Mouse (Mus musculus): Measurements from ENCODE around the gene Arhgef40. TPM values are rescaled to one million over a fixed set of nuclear protein-coding genes. Genes with fewer than 3 reads are reported as not detected.

Gene Arhgef40
- polyA plus RNA-seq (2015; fragmentation: Nextera tagmentation; extraction: Ambion mirVana): 12.5 and 14.6 TPM in 2 replicates

- no peaks in the 10 kb centered on the region for H3K36me3 ChIP-seq (ENCODE audit: control insufficient read depth, insufficient read depth)
- under 1% methylated on average over 61 of the region's 74 CpGs for whole genome bisulfite sequencing (ENCODE audit: insufficient replicate concordance)
- H3K4me1 ChIP-seq (ENCODE audit: control insufficient read depth, low read depth, low read length): peaks cover 36% of the 10 kb centered on the region
- no peaks in the 10 kb centered on the region for H3K9me3 ChIP-seq (replicated peaks; ENCODE audit: control insufficient read depth, low read length)
- peak within 1 kb of the TSS; percentile 71 for H3K4me3 ChIP-seq (ENCODE audit: low read depth, low read length)
- peak within 1 kb of the TSS; percentile 75 for H3K27ac ChIP-seq (ENCODE audit: low read length)
- H3K9ac ChIP-seq (ENCODE audit: low read depth, low read length): peak within 1 kb of the TSS; percentile 74
- H3K27me3 ChIP-seq (ENCODE audit: control insufficient read depth, insufficient read depth, low read depth, low read length): no peaks in the 10 kb centered on the region
- H3K4me2 ChIP-seq (ENCODE audit: low read depth, low read length): peak within 1 kb of the TSS; percentile 98
- peak; percentile 58 for ATAC-seq (ENCODE audit: low read depth)
These were observed at the start of gene Arhgef40 for GRCm38 (mm10) chr14:51984247-51985231. Arhgef40 (plus strand) TSS chr14:51984719.

GRCm38 (mm10) chr14:51939005-51939404, 45.5 kb upstream of the Arhgef40 start:
- no peak for ATAC-seq (ENCODE audit: low read depth)
- Histone ChIP-seq H3K9ac (ENCODE audit: low read depth, low read length) (no peak overlapping the region), H3K36me3 (ENCODE audit: control insufficient read depth, insufficient read depth) (no peaks in the 10 kb centered on the region), H3K27ac (ENCODE audit: low read length) (no peak overlapping the region), H3K4me3 (ENCODE audit: low read depth, low read length) (no peak overlapping the region), H3K27me3 (ENCODE audit: control insufficient read depth, insufficient read depth, low read depth, low read length) (no peaks in the 10 kb centered on the region), H3K4me2 (ENCODE audit: low read depth, low read length) (no peak overlapping the region), H3K9me3 (replicated peaks; ENCODE audit: control insufficient read depth, low read length) (no peaks in the 10 kb centered on the region), H3K4me1 (ENCODE audit: control insufficient read depth, low read depth, low read length) (peaks cover 14% of the 10 kb centered on the region)
- WGBS (ENCODE audit: insufficient replicate concordance): 73% methylated on average over 9 of the region's 9 CpGs

GRCm38 (mm10) chr14:51940944-51941560, 43.5 kb upstream of the Arhgef40 start:
- H3K4me3 ChIP-seq (ENCODE audit: low read depth, low read length): no peak overlapping the region

GRCm38 (mm10) chr14:51941577-51941976, 42.9 kb upstream of the Arhgef40 start:
- peak; percentile 71 for ATAC-seq (ENCODE audit: low read depth)
- 52% methylated on average over 9 of the region's 9 CpGs for WGBS (ENCODE audit: insufficient replicate concordance)
- H3K9ac ChIP-seq (ENCODE audit: low read depth, low read length): no peak overlapping the region
- no peaks in the 10 kb centered on the region for H3K27me3 ChIP-seq (ENCODE audit: control insufficient read depth, insufficient read depth, low read depth, low read length)
- H3K36me3 ChIP-seq (ENCODE audit: control insufficient read depth, insufficient read depth): no peaks in the 10 kb centered on the region
- no peak overlapping the region for H3K4me2 ChIP-seq (ENCODE audit: low read depth, low read length)
- H3K4me3 ChIP-seq (ENCODE audit: low read depth, low read length): no peak overlapping the region
- peaks cover 14% of the 10 kb centered on the region for H3K4me1 ChIP-seq (ENCODE audit: control insufficient read depth, low read depth, low read length)
- H3K27ac ChIP-seq (ENCODE audit: low read length): peak overlapping the region; percentile 41; the same call in 1 of the 2 replicates
- H3K9me3 ChIP-seq (replicated peaks; ENCODE audit: control insufficient read depth, low read length): no peaks in the 10 kb centered on the region

More at GRCm38 (mm10) chr14:51940944-51941560, 43.5 kb upstream of the Arhgef40 start:
- Histone ChIP-seq H3K9ac (ENCODE audit: low read depth, low read length) (no peak overlapping the region), H3K9me3 (replicated peaks; ENCODE audit: control insufficient read depth, low read length) (no peaks in the 10 kb centered on the region), H3K27me3 (ENCODE audit: control insufficient read depth, insufficient read depth, low read depth, low read length) (no peaks in the 10 kb centered on the region), H3K36me3 (ENCODE audit: control insufficient read depth, insufficient read depth) (no peaks in the 10 kb centered on the region), H3K4me2 (ENCODE audit: low read depth, low read length) (no peak overlapping the region), H3K4me1 (ENCODE audit: control insufficient read depth, low read depth, low read length) (peaks cover 14% of the 10 kb centered on the region), H3K27ac (ENCODE audit: low read length) (peak overlapping the region; percentile 41)
- WGBS (ENCODE audit: insufficient replicate concordance): 30% methylated on average over 8 of the region's 8 CpGs
- ATAC-seq (ENCODE audit: low read depth): peak; percentile 50; the same call in 1 of the 2 replicates

GRCm38 (mm10) chr14:51942236-51942635, 42.3 kb upstream of the Arhgef40 start:
- H3K9me3 ChIP-seq (replicated peaks; ENCODE audit: control insufficient read depth, low read length): no peaks in the 10 kb centered on the region
- H3K4me2 ChIP-seq (ENCODE audit: low read depth, low read length): no peak overlapping the region
- WGBS (ENCODE audit: insufficient replicate concordance): 28% methylated on average over 7 of the region's 7 CpGs
- no peak overlapping the region for H3K4me3 ChIP-seq (ENCODE audit: low read depth, low read length)
- no peak overlapping the region for H3K9ac ChIP-seq (ENCODE audit: low read depth, low read length)
- no peak for ATAC-seq (ENCODE audit: low read depth)
- no peak overlapping the region for H3K27ac ChIP-seq (ENCODE audit: low read length)
- no peaks in the 10 kb centered on the region for H3K27me3 ChIP-seq (ENCODE audit: control insufficient read depth, insufficient read depth, low read depth, low read length)
- H3K4me1 ChIP-seq (ENCODE audit: control insufficient read depth, low read depth, low read length): peaks cover 14% of the 10 kb centered on the region
- no peaks in the 10 kb centered on the region for H3K36me3 ChIP-seq (ENCODE audit: control insufficient read depth, insufficient read depth)

- ATAC-seq (ENCODE audit: low read depth): no peak
These were observed 41.2 kb upstream of the Arhgef40 start for GRCm38 (mm10) chr14:51943336-51943735.

GRCm38 (mm10) chr14:51960316-51960715, 24.2 kb upstream of the Arhgef40 start:
- H3K9me3 ChIP-seq (replicated peaks; ENCODE audit: control insufficient read depth, low read length): no peaks in the 10 kb centered on the region
- WGBS (ENCODE audit: insufficient replicate concordance): 60% methylated on average over 2 of the region's 2 CpGs
- no peak for ATAC-seq (ENCODE audit: low read depth)
- H3K27me3 ChIP-seq (ENCODE audit: control insufficient read depth, insufficient read depth, low read depth, low read length): no peaks in the 10 kb centered on the region
- no peak overlapping the region for H3K4me3 ChIP-seq (ENCODE audit: low read depth, low read length)
- no peak overlapping the region for H3K4me2 ChIP-seq (ENCODE audit: low read depth, low read length)
- H3K36me3 ChIP-seq (ENCODE audit: control insufficient read depth, insufficient read depth): no peaks in the 10 kb centered on the region
- H3K27ac ChIP-seq (ENCODE audit: low read length): no peak overlapping the region
- H3K9ac ChIP-seq (ENCODE audit: low read depth, low read length): no peak overlapping the region
- H3K4me1 ChIP-seq (ENCODE audit: control insufficient read depth, low read depth, low read length): no peaks in the 10 kb centered on the region

More at GRCm38 (mm10) chr14:51943336-51943735, 41.2 kb upstream of the Arhgef40 start:
- no peak overlapping the region for H3K9ac ChIP-seq (ENCODE audit: low read depth, low read length)
- H3K9me3 ChIP-seq (replicated peaks; ENCODE audit: control insufficient read depth, low read length): no peaks in the 10 kb centered on the region
- 62% methylated on average over 6 of the region's 6 CpGs for WGBS (ENCODE audit: insufficient replicate concordance)
- no peak overlapping the region for H3K4me3 ChIP-seq (ENCODE audit: low read depth, low read length)
- peaks cover 14% of the 10 kb centered on the region for H3K4me1 ChIP-seq (ENCODE audit: control insufficient read depth, low read depth, low read length)
- no peaks in the 10 kb centered on the region for H3K36me3 ChIP-seq (ENCODE audit: control insufficient read depth, insufficient read depth)
- H3K27ac ChIP-seq (ENCODE audit: low read length): no peak overlapping the region
- H3K4me2 ChIP-seq (ENCODE audit: low read depth, low read length): no peak overlapping the region
- no peaks in the 10 kb centered on the region for H3K27me3 ChIP-seq (ENCODE audit: control insufficient read depth, insufficient read depth, low read depth, low read length)

- H3K36me3 ChIP-seq (ENCODE audit: control insufficient read depth, insufficient read depth): no peaks in the 10 kb centered on the region
- no peak overlapping the region for H3K4me3 ChIP-seq (ENCODE audit: low read depth, low read length)
- 72% methylated on average over 3 of the region's 3 CpGs for WGBS (ENCODE audit: insufficient replicate concordance)
- no peak overlapping the region for H3K4me2 ChIP-seq (ENCODE audit: low read depth, low read length)
- no peak overlapping the region for H3K27ac ChIP-seq (ENCODE audit: low read length)
- no peak overlapping the region for H3K9ac ChIP-seq (ENCODE audit: low read depth, low read length)
- no peaks in the 10 kb centered on the region for H3K27me3 ChIP-seq (ENCODE audit: control insufficient read depth, insufficient read depth, low read depth, low read length)
- no peaks in the 10 kb centered on the region for H3K9me3 ChIP-seq (replicated peaks; ENCODE audit: control insufficient read depth, low read length)
- ATAC-seq (ENCODE audit: low read depth): no peak
- no peaks in the 10 kb centered on the region for H3K4me1 ChIP-seq (ENCODE audit: control insufficient read depth, low read depth, low read length)
These were observed 17.1 kb upstream of the Arhgef40 start for GRCm38 (mm10) chr14:51967400-51967799.
